Mouse (Mus musculus): ENCODE data around the gene Bbof1. TPM values are rescaled to one million over a fixed set of nuclear protein-coding genes. Genes with fewer than 3 reads are reported as not detected.
A peak's percentile ranks its signal among the peaks of the same experiment; 100 is the strongest.

Bbof1 gene
- 5.0 and 5.1 TPM in 2 replicates for polyA plus RNA-seq (2015; fragmentation: Nextera tagmentation; extraction: Ambion mirVana)

DNA sequence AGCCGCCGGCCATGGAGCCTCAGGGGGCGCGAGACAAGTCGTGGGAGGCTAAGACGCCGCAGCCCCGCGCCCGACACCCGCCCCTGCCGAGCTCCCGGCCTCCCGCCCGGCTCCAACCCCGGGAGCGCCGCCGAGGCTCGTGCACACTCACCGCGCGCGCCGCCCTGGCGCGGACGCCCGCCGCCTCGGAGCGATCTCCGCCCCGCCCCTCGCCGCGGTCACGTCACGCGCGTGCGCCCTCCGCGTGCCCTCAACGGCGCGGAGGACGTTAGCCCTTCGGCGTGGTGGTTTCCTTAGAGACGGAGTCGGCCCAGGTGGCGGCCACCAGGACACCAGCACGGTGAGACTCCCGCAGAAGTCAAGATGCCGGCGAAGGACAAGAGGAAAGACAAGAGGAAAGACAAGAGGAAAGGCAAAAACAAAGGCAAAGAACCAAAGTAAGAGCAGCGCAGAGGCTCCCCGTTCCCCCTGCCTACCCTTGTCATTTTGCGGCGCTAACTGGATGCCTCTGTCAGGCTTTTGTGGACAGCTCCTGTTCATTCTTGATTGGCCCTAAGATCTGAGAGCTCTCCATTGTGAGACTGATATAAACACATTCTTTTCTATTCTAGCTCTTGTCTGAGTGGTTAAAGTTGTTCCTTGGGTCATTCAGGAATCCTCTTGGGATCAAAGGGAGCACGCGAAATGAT lies at the start of gene Bbof1, which contains the start of gene Entpd5:
Bbof1 (plus strand) TSS at position 253 of the 689 bp plus-strand sequence.
Entpd5 (minus strand) TSS at position 211 of the 689 bp plus-strand sequence.
- Histone ChIP-seq H3K9ac (peak within 1 kb of the TSS; percentile 77), H3K27ac (replicated peaks) (peak within 1 kb of the TSS; percentile 92), H3K4me1 (replicated peaks) (peaks cover 11% of the 10 kb centered on the region), H3K4me3 (peak within 1 kb of the TSS; percentile 72), H3K9me3 (no peaks in the 10 kb centered on the region), H3K4me2 (peak within 1 kb of the TSS; percentile 83), H3K36me3 (no peaks in the 10 kb centered on the region), H3K27me3 (no peaks in the 10 kb centered on the region)
- ATAC-seq (ENCODE audit: low FRiP score, low read depth), result peak; percentile 95
- 1% methylated on average over 58 of the region's 63 CpGs for WGBS

DNA sequence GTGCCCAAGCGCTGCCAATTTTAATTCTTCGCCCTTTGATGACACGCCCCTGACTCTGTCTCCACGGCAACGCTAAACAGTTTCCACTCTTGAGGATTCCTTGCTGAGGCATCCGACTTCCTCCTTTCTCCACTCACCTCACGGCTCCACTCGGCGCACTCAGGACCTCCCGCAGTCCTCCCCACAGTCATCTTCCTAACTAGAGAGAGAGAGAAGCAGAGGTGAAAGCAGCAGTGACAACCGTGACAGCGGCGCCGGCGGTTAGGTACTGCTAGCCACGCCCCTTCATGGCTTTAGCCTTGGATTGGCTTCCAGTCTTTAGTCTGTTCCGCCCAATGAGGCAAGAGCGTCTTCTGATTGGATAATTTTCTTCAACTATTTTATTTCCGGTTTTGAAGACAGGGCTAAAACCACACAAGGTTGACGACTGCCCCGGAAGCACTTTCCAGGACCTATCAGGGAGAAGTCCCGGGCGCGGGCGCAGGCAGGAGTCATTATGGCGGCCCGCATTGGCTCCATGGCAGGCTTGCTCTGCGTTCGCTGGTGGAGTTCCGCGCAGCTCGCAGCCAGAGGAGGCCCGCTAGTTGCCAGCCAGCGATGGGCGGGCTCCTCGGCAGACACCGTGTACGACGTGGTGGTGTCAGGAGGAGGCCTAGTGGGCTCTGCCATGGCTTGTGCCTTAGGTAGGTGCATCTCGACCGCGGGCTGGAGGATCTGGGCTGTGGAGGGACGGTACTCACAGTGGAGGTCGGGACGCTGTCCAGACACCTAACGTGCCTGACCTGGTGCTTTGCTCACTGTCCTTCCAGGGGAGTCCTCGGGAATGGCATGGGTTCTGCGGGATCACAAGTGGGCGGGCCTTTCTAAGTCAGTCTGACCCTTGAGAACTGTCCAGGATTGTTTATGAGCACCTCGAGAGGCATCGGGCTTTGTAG lies 47.0 kb upstream of the Bbof1 start, which contains the start of the genes Coq6 and Fam161b:
Coq6 (plus strand) TSS at position 103 of the 935 bp plus-strand sequence.
Fam161b (minus strand) TSS at position 279 of the 935 bp plus-strand sequence.
- Histone ChIP-seq H3K9ac (peak within 1 kb of the TSS; percentile 88), H3K36me3 (peaks cover 6% of the 10 kb centered on the region), H3K4me2 (peak within 1 kb of the TSS; percentile 81), H3K4me3 (peak within 1 kb of the TSS; percentile 97), H3K4me1 (replicated peaks) (peaks cover 24% of the 10 kb centered on the region), H3K27ac (replicated peaks) (peak within 1 kb of the TSS; percentile 79), H3K9me3 (no peaks in the 10 kb centered on the region), H3K27me3 (no peaks in the 10 kb centered on the region)
- ATAC-seq (ENCODE audit: low FRiP score, low read depth), result peak; percentile 99
- WGBS, result under 1% methylated on average over 51 of the region's 51 CpGs

DNA sequence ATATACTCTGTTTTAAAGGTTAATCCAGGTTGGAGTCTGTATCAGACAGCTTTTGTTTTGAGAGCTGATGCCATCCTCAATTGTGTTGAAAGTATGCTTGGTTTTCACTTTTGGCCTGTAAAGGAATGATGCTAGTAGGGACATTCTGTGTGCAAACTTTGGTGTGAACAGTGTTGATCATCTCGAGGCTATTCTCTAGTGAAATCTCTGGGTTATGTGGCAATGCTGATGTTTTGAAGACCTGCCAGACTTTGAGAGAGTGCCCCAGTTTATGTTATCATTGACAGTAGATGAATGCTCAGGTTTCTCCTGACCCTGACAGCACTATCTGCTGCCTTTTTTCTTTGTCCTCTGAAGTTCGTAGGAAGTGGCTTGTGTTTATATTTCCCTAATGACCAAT lies 46.0 kb upstream of the Bbof1 start:
- Histone ChIP-seq H3K27ac (replicated peaks) (no peak overlapping the region), H3K4me1 (replicated peaks) (peaks cover 24% of the 10 kb centered on the region), H3K9me3 (no peaks in the 10 kb centered on the region), H3K27me3 (no peaks in the 10 kb centered on the region), H3K4me3 (peak overlapping the region; percentile 97), H3K4me2 (peak overlapping the region; percentile 81), H3K9ac (0 out of 2 replicates have a peak overlapping the region, but pooled peaks have one; percentile 19), H3K36me3 (peaks cover 12% of the 10 kb centered on the region; the same call in 1 of the 2 replicates)
- WGBS, result 69% methylated on average over 2 of the region's 2 CpGs
- no peak for ATAC-seq (ENCODE audit: low FRiP score, low read depth)

DNA sequence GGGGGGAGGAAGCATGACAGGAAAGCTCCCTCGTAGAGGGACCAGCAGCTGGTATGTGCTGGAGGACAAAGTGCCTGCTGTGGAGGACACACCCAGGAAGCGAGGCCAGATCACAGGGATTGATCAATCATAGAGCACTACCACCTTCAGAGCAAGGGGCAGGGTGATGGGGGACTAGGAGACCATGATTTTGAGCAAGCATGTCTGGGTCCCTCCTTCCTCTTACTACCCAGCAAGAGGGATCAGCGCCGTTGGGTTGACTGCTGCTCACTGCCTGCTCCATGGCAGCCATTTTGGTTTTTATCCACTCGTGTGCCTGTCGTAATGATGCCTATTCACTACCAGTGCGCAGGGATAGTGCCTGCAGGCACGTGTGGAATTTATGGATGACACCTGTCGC lies 44.6 kb upstream of the Bbof1 start:
- 88% methylated on average over 9 of the region's 9 CpGs for WGBS
- Histone ChIP-seq H3K27me3 (no peaks in the 10 kb centered on the region), H3K36me3 (peaks cover 23% of the 10 kb centered on the region), H3K9ac (no peak overlapping the region), H3K4me1 (replicated peaks) (peaks cover 24% of the 10 kb centered on the region), H3K4me3 (no peak overlapping the region), H3K27ac (replicated peaks) (no peak overlapping the region), H3K9me3 (no peaks in the 10 kb centered on the region), H3K4me2 (no peak overlapping the region)
- no peak for ATAC-seq (ENCODE audit: low FRiP score, low read depth)

DNA sequence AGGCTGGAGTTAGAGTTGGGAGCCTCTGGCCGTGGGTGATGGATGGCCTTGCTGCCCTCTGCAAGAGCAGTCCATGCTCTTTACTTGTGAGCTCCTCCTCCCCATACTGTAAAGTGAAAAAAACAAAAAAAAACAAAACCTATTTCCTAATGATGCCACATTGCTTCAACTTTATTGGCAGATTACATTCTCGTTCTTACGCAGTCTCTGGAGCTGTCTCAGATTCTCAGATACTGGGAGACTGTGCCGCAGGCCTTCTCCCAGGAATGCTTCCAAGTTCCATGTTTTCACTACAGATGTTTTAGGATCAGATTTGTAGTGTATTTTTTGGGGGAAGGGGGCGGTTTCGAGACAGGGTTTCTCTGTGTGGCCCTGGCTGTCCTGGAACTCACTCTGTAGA lies 43.7 kb upstream of the Bbof1 start:
- H3K9me3 ChIP-seq, result no peaks in the 10 kb centered on the region
- H3K27me3 ChIP-seq, result no peaks in the 10 kb centered on the region
- peaks cover 30% of the 10 kb centered on the region for H3K36me3 ChIP-seq
- no peak overlapping the region for H3K27ac ChIP-seq (replicated peaks)
- WGBS, result 94% methylated on average over 6 of the region's 6 CpGs
- no peak overlapping the region for H3K9ac ChIP-seq
- H3K4me1 ChIP-seq (replicated peaks), result peaks cover 24% of the 10 kb centered on the region
- ATAC-seq (ENCODE audit: low FRiP score, low read depth), result no peak
- H3K4me3 ChIP-seq, result no peak overlapping the region
- H3K4me2 ChIP-seq, result no peak overlapping the region

DNA sequence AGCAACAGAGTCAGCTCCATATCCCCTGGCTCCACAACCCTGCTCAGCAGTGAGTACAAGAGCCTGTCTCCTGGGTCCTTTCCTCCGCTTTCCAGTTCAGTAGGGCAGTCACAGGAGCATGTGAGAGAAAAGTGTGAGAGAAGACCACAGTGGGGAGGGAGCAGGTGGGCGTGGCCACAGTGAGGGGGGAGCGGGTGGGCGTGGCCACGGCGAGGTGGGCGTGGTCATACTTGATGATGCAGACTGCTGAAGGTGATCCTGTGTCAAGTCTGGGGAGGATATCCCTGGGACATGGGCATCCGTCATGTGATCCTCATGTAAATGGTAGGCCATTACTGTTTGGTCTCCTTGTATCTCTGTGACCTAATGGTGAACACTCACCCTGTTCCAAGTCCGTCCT lies 41.9 kb upstream of the Bbof1 start:
- Histone ChIP-seq H3K4me2 (no peak overlapping the region), H3K27me3 (no peaks in the 10 kb centered on the region), H3K36me3 (peaks cover 48% of the 10 kb centered on the region), H3K4me3 (no peak overlapping the region), H3K9ac (no peak overlapping the region), H3K9me3 (no peaks in the 10 kb centered on the region), H3K27ac (replicated peaks) (no peak overlapping the region), H3K4me1 (replicated peaks) (peaks cover 15% of the 10 kb centered on the region)
- 63% methylated on average over 9 of the region's 9 CpGs for WGBS
- ATAC-seq (ENCODE audit: low FRiP score, low read depth), result no peak

DNA sequence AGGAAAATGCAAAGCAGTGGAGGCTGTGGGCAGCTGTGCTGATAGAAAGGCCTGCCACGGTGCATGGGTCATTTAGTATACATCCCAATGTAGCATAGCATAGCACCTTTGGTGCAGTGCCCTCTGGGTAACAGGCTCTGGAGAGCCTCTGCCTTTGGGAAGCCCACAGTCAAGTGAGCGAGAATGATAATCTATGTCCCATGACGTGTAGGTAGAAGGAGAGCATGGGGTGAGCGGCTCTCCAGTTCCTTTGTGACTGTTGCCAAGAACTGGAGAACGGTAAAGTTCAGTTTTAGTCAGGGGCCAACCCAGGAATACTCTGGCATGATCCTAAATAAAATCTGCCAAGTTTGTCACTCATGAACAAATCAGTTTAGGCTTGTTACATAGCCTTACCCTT lies 37.2 kb upstream of the Bbof1 start:
- Histone ChIP-seq H3K36me3 (peaks cover 76% of the 10 kb centered on the region), H3K27ac (replicated peaks) (no peak overlapping the region), H3K4me2 (no peak overlapping the region), H3K9me3 (no peaks in the 10 kb centered on the region), H3K4me1 (replicated peaks) (no peaks in the 10 kb centered on the region), H3K9ac (no peak overlapping the region), H3K27me3 (no peaks in the 10 kb centered on the region), H3K4me3 (no peak overlapping the region)
- no peak for ATAC-seq (ENCODE audit: low FRiP score, low read depth)
- WGBS, result 96% methylated on average over 5 of the region's 5 CpGs

DNA sequence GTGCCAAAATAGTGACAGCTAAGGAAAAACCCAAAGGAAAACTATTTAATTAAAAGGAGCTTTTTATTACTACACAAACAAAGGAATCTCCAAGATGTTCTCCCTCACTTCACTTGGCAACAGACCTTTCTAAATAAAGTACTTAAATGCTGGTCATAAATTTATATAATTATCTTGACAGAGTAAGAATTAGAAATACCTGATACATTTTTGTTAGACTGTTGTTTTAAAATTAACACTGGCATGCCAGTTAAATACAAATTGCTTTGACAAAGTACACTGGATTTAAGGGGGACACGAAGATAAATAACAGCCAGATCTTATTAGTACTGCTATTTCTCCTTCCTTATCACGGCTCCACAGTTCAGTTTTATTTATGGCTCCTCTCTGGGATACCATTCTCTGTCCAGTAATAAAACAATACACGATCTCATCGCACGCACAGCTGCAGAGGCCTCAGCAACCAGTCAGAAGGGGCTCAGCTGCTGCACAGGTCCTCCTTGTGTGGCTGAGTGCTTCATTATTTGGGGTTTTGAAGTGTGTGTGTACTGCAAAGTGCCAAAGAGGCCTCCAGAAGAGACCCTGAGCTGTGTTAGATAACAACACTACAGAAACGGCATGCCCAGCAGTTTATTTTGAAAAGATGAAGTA lies 34.9 kb upstream of the Bbof1 start:
- Histone ChIP-seq H3K9me3 (no peaks in the 10 kb centered on the region), H3K27me3 (no peaks in the 10 kb centered on the region), H3K27ac (replicated peaks) (no peak overlapping the region), H3K4me1 (replicated peaks) (no peaks in the 10 kb centered on the region), H3K36me3 (peaks cover 64% of the 10 kb centered on the region), H3K4me3 (no peak overlapping the region), H3K4me2 (no peak overlapping the region), H3K9ac (no peak overlapping the region)
- WGBS, result 76% methylated on average over 6 of the region's 6 CpGs
- no peak for ATAC-seq (ENCODE audit: low FRiP score, low read depth)

DNA sequence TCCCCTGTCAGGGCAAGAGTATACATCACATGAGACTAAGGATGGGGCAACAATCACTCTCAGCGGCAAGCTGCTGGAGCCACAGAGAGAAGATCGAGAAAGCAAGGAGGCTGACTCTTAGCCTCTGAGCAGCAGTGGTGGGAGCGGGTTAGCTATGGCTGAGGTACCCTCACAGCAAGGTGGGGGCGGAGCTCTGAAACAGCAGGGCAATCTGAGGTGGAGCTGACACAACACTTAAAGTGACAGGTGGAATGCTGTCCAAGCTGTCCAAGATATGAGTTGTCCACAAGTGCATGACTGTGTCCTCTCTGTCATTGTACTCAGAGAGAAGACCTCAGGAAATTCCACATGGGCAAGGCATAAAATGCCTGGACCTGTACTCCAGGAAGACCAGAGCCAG lies 26.5 kb upstream of the Bbof1 start:
- Histone ChIP-seq H3K4me3 (no peak overlapping the region), H3K4me2 (no peak overlapping the region), H3K27ac (replicated peaks) (no peak overlapping the region), H3K9me3 (no peaks in the 10 kb centered on the region), H3K27me3 (no peaks in the 10 kb centered on the region), H3K4me1 (replicated peaks) (no peaks in the 10 kb centered on the region), H3K36me3 (peaks cover 23% of the 10 kb centered on the region), H3K9ac (no peak overlapping the region)
- ATAC-seq (ENCODE audit: low FRiP score, low read depth), result no peak
- 89% methylated on average over 4 of the region's 4 CpGs for WGBS

DNA sequence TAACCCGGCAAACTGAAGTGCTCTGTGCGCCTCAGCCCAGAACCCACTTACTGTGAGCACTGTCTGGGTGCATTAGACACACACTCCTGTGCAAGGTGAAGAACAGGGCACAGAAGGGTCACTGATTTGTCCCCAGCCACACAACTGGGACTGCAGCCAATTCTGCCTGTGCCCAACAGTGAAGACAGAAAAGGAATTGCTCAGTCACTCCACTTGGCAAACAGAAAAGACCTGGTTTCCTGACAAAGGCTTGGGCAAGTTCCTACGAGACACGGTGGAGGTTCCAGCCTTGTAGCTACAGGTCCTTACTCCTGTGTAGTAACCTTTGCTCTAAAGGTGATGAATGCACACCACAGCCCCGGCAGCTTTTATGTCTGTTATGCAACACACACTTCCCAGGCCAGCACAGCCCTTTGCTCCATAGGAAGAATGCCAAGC lies 24.2 kb upstream of the Bbof1 start:
- Histone ChIP-seq H3K27me3 (no peaks in the 10 kb centered on the region), H3K27ac (replicated peaks) (no peak overlapping the region), H3K4me2 (no peak overlapping the region), H3K4me3 (no peak overlapping the region), H3K4me1 (replicated peaks) (no peaks in the 10 kb centered on the region), H3K9me3 (no peaks in the 10 kb centered on the region), H3K36me3 (peaks cover 15% of the 10 kb centered on the region), H3K9ac (no peak overlapping the region)
- ATAC-seq (ENCODE audit: low FRiP score, low read depth), result no peak
- WGBS, result 66% methylated on average over 5 of the region's 5 CpGs

DNA sequence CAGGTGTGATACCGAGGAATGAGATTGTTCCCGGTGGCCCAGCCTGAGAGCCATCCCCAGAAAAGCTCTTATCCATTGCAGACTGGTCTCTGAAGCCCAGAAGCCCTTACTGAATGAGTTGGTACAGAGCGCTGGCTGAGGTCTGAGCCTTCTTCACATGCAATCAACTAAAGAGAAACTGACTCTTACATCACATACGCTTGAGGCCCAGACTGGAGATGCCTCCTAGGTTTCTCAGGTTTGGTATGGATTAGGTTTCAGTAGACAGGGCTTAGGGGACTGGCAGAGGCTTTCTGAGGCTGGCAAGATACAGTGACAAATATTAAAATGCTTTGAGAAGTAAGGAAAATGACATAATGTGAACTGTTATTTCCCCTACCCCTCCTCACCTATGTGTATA lies 23.5 kb upstream of the Bbof1 start:
- 94% methylated on average over 4 of the region's 4 CpGs for WGBS
- no peak overlapping the region for H3K4me3 ChIP-seq
- ATAC-seq (ENCODE audit: low FRiP score, low read depth), result no peak
- H3K4me1 ChIP-seq (replicated peaks), result no peaks in the 10 kb centered on the region
- H3K27ac ChIP-seq (replicated peaks), result no peak overlapping the region
- no peaks in the 10 kb centered on the region for H3K27me3 ChIP-seq
- H3K4me2 ChIP-seq, result no peak overlapping the region
- no peak overlapping the region for H3K9ac ChIP-seq
- peaks cover 15% of the 10 kb centered on the region for H3K36me3 ChIP-seq
- no peaks in the 10 kb centered on the region for H3K9me3 ChIP-seq
